Mouse (Mus musculus) limb, embryonic 14.5 days (tissue): Measurements from ENCODE around the gene Tmcc3. TPM values are rescaled to one million over a fixed set of nuclear protein-coding genes. Genes with fewer than 3 reads are reported as not detected.

Experiments
- ATAC-seq: fragments of 200-750 bp; cut with Nextera tagmentation; 2 replicates; pipeline ENCODE4 v1.8.0; 2017; ENCODE audit warnings: low read depth, moderate number of reproducible peaks, moderate TSS enrichment; ENCODE audit not compliant: low FRiP score
- DNase-seq: peaks from one replicate; pipeline ENCODE4 v3.0.0-alpha.2; 2015; ENCODE audit warnings: low spot score
- H3K27ac ChIP-seq: fragments of 300-500 bp; sonication (generic); replicated peaks from 2 replicates; pipeline ENCODE4 v1.5.1; 2014; ENCODE audit warnings: low read depth, mild to moderate bottlenecking, low read length, moderate library complexity, mixed read lengths
- H3K27me3 ChIP-seq: fragments of 300-500 bp; sonication (generic); 2 replicates; pipeline ENCODE4 v1.6.1; 2014; ENCODE audit warnings: low read length, mixed read lengths; ENCODE audit not compliant: control insufficient read depth, insufficient read depth
- H3K36me3 ChIP-seq: fragments of 300-500 bp; sonication (generic); 2 replicates; pipeline ENCODE4 v1.6.1; 2014; ENCODE audit warnings: mild to moderate bottlenecking, low read length, moderate library complexity, mixed read lengths; ENCODE audit not compliant: control insufficient read depth, insufficient read depth
- H3K4me1 ChIP-seq: fragments of 300-500 bp; sonication (generic); 2 replicates; pipeline ENCODE4 v1.6.1; 2014; ENCODE audit warnings: antibody characterized with exemption, low read length, mixed read lengths; ENCODE audit not compliant: control insufficient read depth, insufficient read depth
- H3K4me2 ChIP-seq: fragments of 300-500 bp; sonication (generic); replicated peaks from 2 replicates; pipeline ENCODE4 v1.6.1; 2014; ENCODE audit warnings: low read depth, mild to moderate bottlenecking, low read length, moderate library complexity; ENCODE audit not compliant: severe bottlenecking
- H3K4me3 ChIP-seq: fragments of 300-500 bp; sonication (generic); replicated peaks from 2 replicates; pipeline ENCODE4 v1.5.1; 2014; ENCODE audit warnings: low read length
- H3K9ac ChIP-seq: fragments of 300-500 bp; sonication (generic); 2 replicates; pipeline ENCODE4 v1.6.1; 2014; ENCODE audit warnings: mild to moderate bottlenecking, low read depth, low read length, moderate library complexity; ENCODE audit not compliant: severe bottlenecking
- H3K9me3 ChIP-seq: fragments of 300-500 bp; sonication (generic); 2 replicates; pipeline ENCODE4 v1.6.1; 2016; ENCODE audit warnings: low read length; ENCODE audit not compliant: control insufficient read depth
- POLR2A ChIP-seq: fragments of 200-500 bp; IDR thresholded peaks from 2 replicates; pipeline ENCODE4 v1.8.0; 2012; ENCODE audit warnings: inconsistent platforms, mild to moderate bottlenecking, moderate library complexity, borderline replicate concordance; ENCODE audit not compliant: insufficient read depth, insufficient read length; ENCODE audit errors: extremely low read depth
- WGBS: fragments of 180-500 bp; shearing (Covaris S2); extraction: QIAGEN DNeasy Blood & Tissue Kit; methylation state at CpG from one replicate; pipeline ENCODE4 v1.1.7; 2014; 5-methylcytosine and 5-hydroxymethylcytosine counted together
- polyA plus RNA-seq, 2 experiments: library from polyadenylated mRNA; depleted of rRNA in 1 of 2; stranded (reverse) in 1 of 2; unstranded in 1 of 2; fragments of >200 nt; fragmentation: Nextera tagmentation in 1 of 2; extraction: Ambion mirVana in 1 of 2; gene quantifications; 2 replicates each; pipeline versions ENCODE4 v1.2.1 to v1.2.3; 2012 to 2014

Gene Tmcc3
- polyA plus RNA-seq, 2 experiments = 10.5 to 18.2 TPM

DNA sequence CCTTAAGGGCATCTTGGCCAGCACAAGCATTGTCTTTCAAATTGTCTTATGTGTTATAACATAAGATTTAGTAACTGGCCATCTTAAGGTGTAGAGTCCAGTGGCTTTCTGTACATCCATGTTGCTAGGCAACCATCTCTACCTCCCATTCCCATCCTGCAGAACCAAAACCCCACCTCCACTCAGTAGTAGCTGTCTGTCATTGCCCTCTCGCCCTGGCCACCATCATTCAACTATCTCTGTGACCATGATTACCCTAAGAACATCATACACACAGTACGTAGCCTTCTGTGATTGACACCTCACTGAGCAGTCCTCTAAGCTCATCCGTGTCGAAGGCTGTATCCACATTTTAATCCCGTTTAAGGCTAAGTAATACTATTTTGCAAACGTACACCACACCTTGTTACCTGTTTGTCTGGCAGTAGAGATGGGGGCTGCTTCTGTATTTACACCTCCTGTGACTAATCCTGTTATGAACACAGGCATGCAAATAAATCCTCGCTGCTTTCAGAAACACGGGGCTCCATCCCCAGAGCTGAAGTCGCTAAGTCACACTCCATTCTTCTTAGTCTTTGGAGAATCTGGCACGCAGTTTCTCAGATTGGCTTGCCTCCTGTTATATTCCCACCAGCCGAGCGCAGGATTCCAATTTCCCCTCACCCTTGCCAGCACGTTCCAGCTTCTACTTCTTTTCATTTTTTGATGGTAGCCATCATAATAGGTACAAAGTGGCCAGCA lies 299.6 kb downstream of the Tmcc3 start:
- Histone ChIP-seq H3K4me2 (no peak overlapping the region), H3K36me3 (no peaks in the 10 kb centered on the region), H3K4me3 (no peak overlapping the region), H3K9me3 (no peaks in the 10 kb centered on the region), H3K4me1 (no peaks in the 10 kb centered on the region), H3K27me3 (no peaks in the 10 kb centered on the region), H3K9ac (no peak overlapping the region), H3K27ac (no peak overlapping the region)
- DNase-seq (no peak), ATAC-seq (no peak)
- TF ChIP-seq POLR2A = no peak
- 75% methylated on average over 13 of the region's 13 CpGs for WGBS

DNA sequence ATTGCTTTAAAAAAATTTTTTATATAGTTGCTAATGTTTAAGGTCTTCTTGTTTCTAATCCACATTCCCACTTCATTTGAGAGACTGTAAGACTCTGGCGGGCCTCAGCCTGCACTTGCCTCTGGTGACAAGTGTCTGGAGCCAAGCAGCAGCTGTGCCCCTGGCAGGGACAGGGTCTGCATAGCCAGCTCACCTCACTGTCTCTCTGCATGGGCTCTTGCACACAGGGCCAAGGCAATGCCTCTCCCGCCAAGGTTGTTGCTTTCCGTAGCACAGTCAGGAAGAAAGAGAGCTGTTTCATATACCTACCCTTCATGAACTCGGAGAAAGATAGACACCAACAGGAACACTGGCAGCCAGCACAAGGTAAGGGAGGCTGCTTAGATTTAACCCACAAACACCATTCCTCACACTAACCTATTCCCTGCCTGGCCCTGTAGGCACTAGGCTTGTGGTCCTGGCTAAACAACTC lies 300.3 kb downstream of the Tmcc3 start:
- Histone ChIP-seq H3K27me3 (no peaks in the 10 kb centered on the region), H3K4me1 (no peaks in the 10 kb centered on the region), H3K9me3 (no peaks in the 10 kb centered on the region), H3K36me3 (no peaks in the 10 kb centered on the region), H3K27ac (no peak overlapping the region), H3K4me3 (no peak overlapping the region), H3K4me2 (no peak overlapping the region), H3K9ac (no peak overlapping the region)
- TF ChIP-seq POLR2A = no peak
- ATAC-seq (no peak), DNase-seq (no peak)
- 83% methylated on average over 4 of the region's 4 CpGs for WGBS

- no peak overlapping the region for H3K9ac ChIP-seq
- no peak for TF ChIP-seq POLR2A
- no peak overlapping the region for H3K27ac ChIP-seq
- DNase-seq (no peak), ATAC-seq (no peak)
- no peak overlapping the region for H3K4me2 ChIP-seq
- H3K27me3 ChIP-seq = no peaks in the 10 kb centered on the region
- H3K36me3 ChIP-seq = no peaks in the 10 kb centered on the region
- no peaks in the 10 kb centered on the region for H3K9me3 ChIP-seq
- WGBS = 92% methylated on average over 5 of the region's 5 CpGs
- peaks cover 4% of the 10 kb centered on the region; the same call in 1 of the 2 replicates for H3K4me1 ChIP-seq
- no peak overlapping the region for H3K4me3 ChIP-seq
Measured at GRCm38 (mm10) chr10:94619586-94619985, 307.8 kb downstream of the Tmcc3 start.

GRCm38 (mm10) chr10:94620561-94620960 lies 308.8 kb downstream of the Tmcc3 start:
- DNase-seq (no peak), ATAC-seq (no peak)
- no peaks in the 10 kb centered on the region for H3K27me3 ChIP-seq
- peaks cover 4% of the 10 kb centered on the region; the same call in 1 of the 2 replicates for H3K4me1 ChIP-seq
- H3K27ac ChIP-seq = no peak overlapping the region
- no peak overlapping the region for H3K4me2 ChIP-seq
- no peaks in the 10 kb centered on the region for H3K9me3 ChIP-seq
- no peaks in the 10 kb centered on the region for H3K36me3 ChIP-seq
- no peak for TF ChIP-seq POLR2A
- WGBS = 61% methylated on average over 6 of the region's 6 CpGs
- H3K4me3 ChIP-seq = no peak overlapping the region
- no peak overlapping the region for H3K9ac ChIP-seq

DNA sequence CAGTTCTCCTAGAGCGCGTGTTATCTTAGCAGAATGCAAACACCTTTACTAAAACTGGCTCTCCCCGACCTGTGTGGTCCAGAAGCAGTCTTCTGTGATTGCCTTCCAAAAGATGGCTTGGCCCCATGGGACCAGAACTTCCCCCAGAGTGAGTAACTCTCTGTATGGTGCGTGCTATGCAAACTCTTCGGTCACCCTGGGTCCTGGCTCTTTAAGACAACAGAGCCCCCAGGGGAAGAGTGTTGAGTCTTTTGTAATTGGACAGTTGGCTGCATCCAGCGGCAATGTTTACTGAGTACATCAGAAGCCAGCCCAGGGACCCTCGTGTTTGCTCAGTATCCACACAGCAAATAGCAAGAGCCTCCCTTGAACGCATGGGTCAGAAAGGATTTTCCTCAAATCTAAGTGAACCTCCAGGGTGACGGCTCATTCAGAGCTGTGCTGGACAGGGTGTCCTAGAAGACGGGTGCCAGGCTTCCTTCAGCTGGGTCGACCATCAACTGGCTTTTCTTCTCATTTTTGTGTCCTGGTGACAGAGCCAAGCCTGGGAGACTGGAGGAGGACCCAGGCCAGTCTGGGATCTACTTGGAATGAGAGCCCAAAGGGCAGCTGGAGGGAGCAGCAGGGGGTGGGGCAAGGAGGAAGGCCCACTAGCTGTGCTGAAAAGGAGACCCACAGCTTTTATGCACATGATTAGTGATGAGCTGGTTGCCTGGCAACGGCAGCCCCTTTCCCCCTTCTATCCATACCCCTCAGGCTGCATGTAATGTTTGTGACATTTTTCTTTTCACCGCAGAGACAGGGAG lies 309.9 kb downstream of the Tmcc3 start:
- Histone ChIP-seq H3K4me3 (no peak overlapping the region), H3K4me1 (peaks cover 4% of the 10 kb centered on the region; the same call in 1 of the 2 replicates), H3K9me3 (no peaks in the 10 kb centered on the region), H3K9ac (no peak overlapping the region), H3K27ac (no peak overlapping the region), H3K4me2 (no peak overlapping the region), H3K36me3 (no peaks in the 10 kb centered on the region), H3K27me3 (no peaks in the 10 kb centered on the region)
- no peak for DNase-seq
- no peak for TF ChIP-seq POLR2A
- 16% methylated on average over 13 of the region's 13 CpGs for WGBS
- peak; percentile 38; the same call in 1 of the 2 replicates for ATAC-seq
